Mouse (Mus musculus): Measurements from ENCODE around the gene Olfr166. TPM values are rescaled to one million over a fixed set of nuclear protein-coding genes. Genes with fewer than 3 reads are reported as not detected.
"Not testable (repeated sequence)": the region's sequence is repeated elsewhere in the genome, so short reads cannot be mapped to it uniquely, and the experiment has no call there.

Olfr166 gene
- total RNA-seq (2021): not detected
- long read RNA-seq: 0 reads

GRCm38 (mm10) chr16:19483394-19483793 is at the start of gene Olfr166:
Gene Olfr166 (plus strand): TSS chr16:19483694.
- no peak for DNase-seq (ENCODE audit: low spot score in 2 of 2)

- not testable (repeated sequence) for DNase-seq (ENCODE audit: low spot score in 2 of 2)
Measured at GRCm38 (mm10) chr16:19458741-19459140, 24.8 kb upstream of the Olfr166 start.

- DNase-seq (ENCODE audit: low spot score in 2 of 2): no peak
Measured at GRCm38 (mm10) chr16:19464365-19464764, 19.1 kb upstream of the Olfr166 start.

- no peak for DNase-seq (ENCODE audit: low spot score in 2 of 2)
Measured at GRCm38 (mm10) chr16:19522166-19522565, 38.7 kb downstream of the Olfr166 start, which contains the start of gene Olfr167. Gene Olfr167 (minus strand): TSS chr16:19522266.

GRCm38 (mm10) chr16:19535455-19535854 is 52.0 kb downstream of the Olfr166 start, which contains the start of gene Olfr168:
Gene Olfr168 (minus strand): TSS chr16:19535555.
- DNase-seq (ENCODE audit: low spot score in 2 of 2): no peak

Other genes with a start within 250 kb of the Olfr166 start
- not detected for gene Olfr164, start 169.6 kb upstream of the Olfr166 start, total RNA-seq (2021)
- not detected for gene Olfr165, start 60.6 kb upstream of the Olfr166 start, total RNA-seq (2021)
- gene Olfr167, start 38.6 kb downstream of the Olfr166 start, total RNA-seq (2021): not detected
- not detected for gene Olfr168, start 51.9 kb downstream of the Olfr166 start, total RNA-seq (2021)
- not detected for gene Olfr169, start 88.1 kb downstream of the Olfr166 start, total RNA-seq (2021)
- gene Olfr170, start 128.2 kb downstream of the Olfr166 start, total RNA-seq (2021): not detected
- not detected for gene Olfr171, start 146.2 kb downstream of the Olfr166 start, total RNA-seq (2021)
- not detected for gene Lamp3, start 222.7 kb downstream of the Olfr166 start, total RNA-seq (2021)

Measured in layer of hippocampus, postnatal 10 days (tissue).